Mouse (Mus musculus) liver, postnatal 0 days (tissue): ENCODE measurements around the gene Hipk2.

Experiments
- CTCF ChIP-seq: sonication (generic); IDR thresholded peaks from 2 replicates; pipeline ENCODE4 v1.5.1; 2016; ENCODE audit warnings: antibody characterized with exemption, low read depth
- EP300 ChIP-seq: IDR thresholded peaks from 2 replicates; pipeline ENCODE4 v1.6.1; 2016; ENCODE audit warnings: antibody characterized with exemption, low read depth, mild to moderate bottlenecking

DNA sequence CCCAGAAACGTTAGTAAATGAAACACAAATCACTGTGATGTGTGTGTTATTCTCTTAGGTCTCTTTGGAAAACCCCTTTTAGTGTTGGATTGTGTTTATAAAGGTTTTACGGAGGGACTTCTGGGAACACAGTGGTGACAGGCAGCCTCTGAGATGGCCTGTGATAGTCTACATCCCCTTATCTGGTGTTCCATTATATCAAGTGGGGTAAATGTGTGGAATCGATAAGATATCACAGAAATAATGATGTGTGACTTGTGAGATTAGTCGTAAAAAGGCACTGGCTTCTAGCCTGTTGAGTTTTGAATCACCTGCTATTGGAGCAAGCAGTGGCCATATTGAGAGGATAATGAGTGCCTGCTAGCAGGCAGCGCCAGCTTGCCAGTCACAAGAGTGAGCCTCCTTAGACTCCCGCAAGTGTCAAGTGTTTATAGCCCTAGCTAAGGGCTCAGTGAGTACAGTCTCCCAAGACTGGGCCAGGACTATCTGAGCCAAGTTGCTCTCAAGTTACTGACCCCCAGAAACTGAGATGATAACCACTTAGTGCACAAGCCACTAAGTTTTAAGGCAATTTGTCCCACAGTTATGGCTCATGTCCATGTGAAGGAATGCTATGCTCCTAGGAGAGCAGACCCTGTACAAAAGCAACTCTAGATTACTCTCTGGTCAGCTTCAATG, 113.2 kb downstream of the Hipk2 start:
- TF ChIP-seq CTCF (no peak), EP300 (no peak)
